Mouse (Mus musculus) kidney, embryonic 16.5 days (tissue): ENCODE data around the gene Ptpn11. TPM values are rescaled to one million over a fixed set of nuclear protein-coding genes. Genes with fewer than 3 reads are reported as not detected.

Experiments used
- ATAC-seq: fragments of 200-750 bp; cut with Nextera tagmentation; 2 replicates; pipeline ENCODE4 v1.8.0; 2017; ENCODE audit warnings: moderate TSS enrichment; ENCODE audit not compliant: low FRiP score, low TSS enrichment
- H3K27ac ChIP-seq: fragments of 300-500 bp; sonication (generic); 2 replicates; pipeline ENCODE4 v1.5.1; 2014; ENCODE audit warnings: low read length
- H3K27me3 ChIP-seq: fragments of 300-500 bp; sonication (generic); 2 replicates; pipeline ENCODE4 v1.6.1; 2014; ENCODE audit warnings: low read length, control low read depth, mixed read lengths; ENCODE audit not compliant: insufficient read depth
- H3K36me3 ChIP-seq: fragments of 300-500 bp; sonication (generic); 2 replicates; pipeline ENCODE4 v1.6.1; 2014; ENCODE audit warnings: low read length, control low read depth, mixed read lengths; ENCODE audit not compliant: insufficient read depth
- H3K4me1 ChIP-seq: fragments of 300-500 bp; sonication (generic); 2 replicates; pipeline ENCODE4 v1.6.1; 2014; ENCODE audit warnings: low read length, control low read depth, mixed read lengths; ENCODE audit not compliant: insufficient read depth
- H3K4me2 ChIP-seq: fragments of 300-500 bp; sonication (generic); replicated peaks from 2 replicates; pipeline ENCODE4 v1.6.1; 2014; ENCODE audit warnings: low read depth, low read length
- H3K4me3 ChIP-seq: fragments of 300-500 bp; sonication (generic); 2 replicates; pipeline ENCODE4 v1.5.1; 2014; ENCODE audit warnings: mild to moderate bottlenecking, low read length
- H3K9ac ChIP-seq: fragments of 300-500 bp; sonication (generic); replicated peaks from 2 replicates; pipeline ENCODE4 v1.6.1; 2014; ENCODE audit warnings: low read length
- H3K9me3 ChIP-seq: fragments of 300-500 bp; sonication (generic); 2 replicates; pipeline ENCODE4 v1.6.1; 2016; ENCODE audit warnings: low read length, control low read depth
- WGBS: fragments of 180-500 bp; shearing (Covaris S2); extraction: QIAGEN DNeasy Blood & Tissue Kit; methylation state at CpG from one replicate; pipeline ENCODE4 v1.1.7; 2014; 5-methylcytosine and 5-hydroxymethylcytosine counted together
- polyA plus RNA-seq: library from polyadenylated mRNA; unstranded; fragments of >200 nt; fragmentation: Nextera tagmentation; extraction: Ambion mirVana; gene quantifications from 2 replicates; pipeline ENCODE4 v1.2.1, GENCODE M21; 2015

Ptpn11 gene
- polyA plus RNA-seq, 1 experiment from 2014 or later, result 17.0 TPM

GRCm38 (mm10) chr5:121190210-121190835 is 874 bp downstream of the Ptpn11 start:
- H3K36me3 ChIP-seq, result no peaks in the 10 kb centered on the region
- WGBS, result 30% methylated on average over 21 of the region's 21 CpGs
- no peak for ATAC-seq
- H3K4me2 ChIP-seq, result peak overlapping the region; percentile 85
- no peaks in the 10 kb centered on the region for H3K9me3 ChIP-seq
- peak overlapping the region; percentile 96 for H3K9ac ChIP-seq
- H3K27me3 ChIP-seq, result no peaks in the 10 kb centered on the region
- H3K4me3 ChIP-seq, result peak overlapping the region; percentile 87
- H3K4me1 ChIP-seq, result peaks cover 20% of the 10 kb centered on the region
- peak overlapping the region; percentile 75 for H3K27ac ChIP-seq

GRCm38 (mm10) chr5:121189182-121189581 is 2.0 kb downstream of the Ptpn11 start:
- Histone ChIP-seq H3K4me2 (no peak overlapping the region), H3K36me3 (no peaks in the 10 kb centered on the region), H3K4me1 (peaks cover 31% of the 10 kb centered on the region), H3K4me3 (no peak overlapping the region), H3K9ac (no peak overlapping the region), H3K27me3 (no peaks in the 10 kb centered on the region), H3K9me3 (no peaks in the 10 kb centered on the region), H3K27ac (no peak overlapping the region)
- ATAC-seq, result no peak
- 84% methylated on average over 9 of the region's 9 CpGs for WGBS

- ATAC-seq, result no peak
- H3K27ac ChIP-seq, result no peak overlapping the region
- no peak overlapping the region for H3K4me2 ChIP-seq
- H3K9me3 ChIP-seq, result no peaks in the 10 kb centered on the region
- H3K4me3 ChIP-seq, result no peak overlapping the region
- H3K4me1 ChIP-seq, result peaks cover 32% of the 10 kb centered on the region
- no peaks in the 10 kb centered on the region for H3K27me3 ChIP-seq
- H3K9ac ChIP-seq, result no peak overlapping the region
- WGBS, result 92% methylated on average over 9 of the region's 9 CpGs
- no peaks in the 10 kb centered on the region for H3K36me3 ChIP-seq
These were observed 2.9 kb downstream of the Ptpn11 start for GRCm38 (mm10) chr5:121188265-121188664.

GRCm38 (mm10) chr5:121187580-121188001 is 3.6 kb downstream of the Ptpn11 start:
- peaks cover 32% of the 10 kb centered on the region for H3K4me1 ChIP-seq
- H3K9ac ChIP-seq, result no peak overlapping the region
- H3K4me2 ChIP-seq, result no peak overlapping the region
- ATAC-seq, result no peak
- no peaks in the 10 kb centered on the region for H3K27me3 ChIP-seq
- no peak overlapping the region for H3K27ac ChIP-seq
- H3K36me3 ChIP-seq, result no peaks in the 10 kb centered on the region
- no peak overlapping the region for H3K4me3 ChIP-seq
- no peaks in the 10 kb centered on the region for H3K9me3 ChIP-seq
- WGBS, result 90% methylated on average over 8 of the region's 8 CpGs

- peak overlapping the region; percentile 22 for H3K9ac ChIP-seq
- no peaks in the 10 kb centered on the region for H3K27me3 ChIP-seq
- H3K4me3 ChIP-seq, result no peak overlapping the region
- H3K4me1 ChIP-seq, result peaks cover 27% of the 10 kb centered on the region
- H3K4me2 ChIP-seq, result peak overlapping the region; percentile 21; the same call in 1 of the 2 replicates
- 12% methylated on average over 11 of the region's 11 CpGs for WGBS
- H3K36me3 ChIP-seq, result no peaks in the 10 kb centered on the region
- H3K9me3 ChIP-seq, result no peaks in the 10 kb centered on the region
- ATAC-seq, result peak; percentile 55
- peak overlapping the region; percentile 51; the same call in 1 of the 2 replicates for H3K27ac ChIP-seq
These were observed 6.1 kb downstream of the Ptpn11 start for GRCm38 (mm10) chr5:121184945-121185551.

GRCm38 (mm10) chr5:121184375-121184774 is 6.8 kb downstream of the Ptpn11 start:
- Histone ChIP-seq H3K27ac (no peak overlapping the region), H3K36me3 (no peaks in the 10 kb centered on the region), H3K4me1 (peaks cover 24% of the 10 kb centered on the region), H3K27me3 (no peaks in the 10 kb centered on the region), H3K9ac (no peak overlapping the region), H3K9me3 (no peaks in the 10 kb centered on the region), H3K4me2 (no peak overlapping the region), H3K4me3 (no peak overlapping the region)
- WGBS, result 69% methylated on average over 2 of the region's 2 CpGs
- ATAC-seq, result 0 out of 2 replicates have a peak, but pooled peaks have one; percentile 8

- no peak overlapping the region for H3K4me2 ChIP-seq
- H3K27ac ChIP-seq, result no peak overlapping the region
- no peaks in the 10 kb centered on the region for H3K9me3 ChIP-seq
- no peak for ATAC-seq
- no peak overlapping the region for H3K9ac ChIP-seq
- peaks cover 20% of the 10 kb centered on the region for H3K4me1 ChIP-seq
- 51% methylated on average over 9 of the region's 9 CpGs for WGBS
- H3K27me3 ChIP-seq, result no peaks in the 10 kb centered on the region
- no peaks in the 10 kb centered on the region for H3K36me3 ChIP-seq
- H3K4me3 ChIP-seq, result no peak overlapping the region
These were observed 7.9 kb downstream of the Ptpn11 start for GRCm38 (mm10) chr5:121183269-121183668.

- Histone ChIP-seq H3K9ac (no peak overlapping the region), H3K27ac (no peak overlapping the region), H3K4me3 (no peak overlapping the region), H3K4me1 (peaks cover 2% of the 10 kb centered on the region; the same call in 1 of the 2 replicates), H3K4me2 (no peak overlapping the region), H3K27me3 (no peaks in the 10 kb centered on the region), H3K36me3 (no peaks in the 10 kb centered on the region), H3K9me3 (no peaks in the 10 kb centered on the region)
- no peak for ATAC-seq
- 63% methylated on average over 9 of the region's 9 CpGs for WGBS
These were observed 11.9 kb downstream of the Ptpn11 start for GRCm38 (mm10) chr5:121179077-121179857.

GRCm38 (mm10) chr5:121172835-121173234 is 18.4 kb downstream of the Ptpn11 start:
- 80% methylated on average over 4 of the region's 4 CpGs for WGBS
- no peak overlapping the region for H3K4me3 ChIP-seq
- H3K9me3 ChIP-seq, result no peaks in the 10 kb centered on the region
- no peak for ATAC-seq
- no peaks in the 10 kb centered on the region for H3K27me3 ChIP-seq
- no peak overlapping the region for H3K27ac ChIP-seq
- H3K4me2 ChIP-seq, result no peak overlapping the region
- H3K9ac ChIP-seq, result no peak overlapping the region
- peaks cover 14% of the 10 kb centered on the region for H3K36me3 ChIP-seq
- no peaks in the 10 kb centered on the region for H3K4me1 ChIP-seq
